Mouse (Mus musculus): ENCODE results near the gene Colgalt1. TPM values are rescaled to one million over a fixed set of nuclear protein-coding genes. Genes with fewer than 3 reads are reported as not detected.
A peak's percentile ranks its signal among the peaks of the same experiment; 100 is the strongest.

The Colgalt1 gene
- total and polyA plus RNA-seq, 3 experiments: 50.9 to 102 (median 59.0) TPM

- DNase-seq (ENCODE audit: low read depth, low spot score): peak; percentile 38
- H3K79me2 ChIP-seq (ENCODE audit: control insufficient read depth, insufficient read depth, low read length, poor library complexity): peaks cover 4% of the 10 kb centered on the region
- 0 out of 4 replicates have a peak, but pooled peaks cover 0 to 5% of the 10 kb centered on the region in 2 experiments for H3K4me1 ChIP-seq (ENCODE audit: control insufficient read depth in 1 of 2, insufficient read depth in 2 of 2, low read length in 2 of 2)
- no peaks in the 10 kb centered on the region for H3K27me3 ChIP-seq (ENCODE audit: control insufficient read depth in 1 of 2, insufficient read depth in 2 of 2, low read length in 2 of 2)
- no peak overlapping the region for H3K27ac ChIP-seq (ENCODE audit: control insufficient read depth, low read depth, low read length)
- no peaks in the 10 kb centered on the region for H3K9me3 ChIP-seq (replicated peaks; ENCODE audit: insufficient read depth, low read length)
- H3K36me3 ChIP-seq (ENCODE audit: control insufficient read depth in 1 of 2, insufficient read depth in 2 of 2, low read length in 2 of 2): no peaks in the 10 kb centered on the region
- H3K9ac ChIP-seq (ENCODE audit: control insufficient read depth, low read depth, low read length, poor library complexity, severe bottlenecking): no peak overlapping the region
- TF ChIP-seq MAX (IDR thresholded peaks at IDR 0.05; ENCODE audit: low read length) (no peak), RCOR1 (IDR thresholded peaks at IDR 0.05; ENCODE audit: low read depth, low read length) (no peak), CTCF (IDR thresholded peaks at IDR 0.05 in 2 of 3, conservative IDR thresholded peaks at IDR 0.05 in 1 of 3; ENCODE audit: control insufficient read depth in 1 of 3, insufficient read depth in 1 of 3, low read depth in 2 of 3, low read length in 3 of 3, poor library complexity in 1 of 3, severe bottlenecking in 1 of 3) (peak; percentile 52 to 69 (median 54)), SMC3 (IDR thresholded peaks at IDR 0.05; ENCODE audit: low read depth, low read length) (peak; percentile 33; the same call in 1 of the 2 replicates)
- H3K4me3 ChIP-seq (ENCODE audit: control insufficient read depth in 1 of 2, insufficient read depth in 1 of 2, low read depth in 2 of 2, low read length in 2 of 2): no peak overlapping the region
These were observed 23.9 kb upstream of the Colgalt1 start for GRCm38 (mm10) chr8:71586891-71587290.

DNA sequence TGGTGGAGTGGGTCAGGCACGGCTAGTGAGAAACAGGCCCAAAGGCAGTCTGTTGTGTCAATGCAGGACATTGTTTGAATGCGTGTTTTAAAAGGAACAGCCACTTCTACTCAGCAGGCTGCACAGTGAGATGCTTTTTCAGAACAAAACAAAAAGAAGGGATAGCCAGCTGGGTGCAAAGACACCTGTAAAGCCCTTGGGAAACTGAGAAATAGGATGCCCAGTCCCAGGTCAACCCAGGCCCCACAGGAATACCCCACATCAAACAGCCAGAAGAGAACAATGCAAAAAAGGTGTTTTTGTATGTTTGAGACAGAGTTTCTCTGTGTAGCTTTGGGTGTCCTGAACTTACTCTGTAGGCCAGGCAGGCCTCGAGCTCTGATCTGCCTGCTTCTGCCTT is 22.0 kb upstream of the Colgalt1 start:
- peaks cover 20% of the 10 kb centered on the region for H3K79me2 ChIP-seq (ENCODE audit: control insufficient read depth, insufficient read depth, low read length, poor library complexity)
- DNase-seq (ENCODE audit: low read depth, low spot score): no peak
- H3K4me3 ChIP-seq (ENCODE audit: control insufficient read depth in 1 of 2, insufficient read depth in 1 of 2, low read depth in 2 of 2, low read length in 2 of 2): no peak overlapping the region
- H3K27ac ChIP-seq (ENCODE audit: control insufficient read depth, low read depth, low read length): no peak overlapping the region
- no peak overlapping the region for H3K9ac ChIP-seq (ENCODE audit: control insufficient read depth, low read depth, low read length, poor library complexity, severe bottlenecking)
- peaks cover 0 to 7% of the 10 kb centered on the region in 2 experiments; a peak in 3 of 4 replicates for H3K36me3 ChIP-seq (ENCODE audit: control insufficient read depth in 1 of 2, insufficient read depth in 2 of 2, low read length in 2 of 2)
- TF ChIP-seq ZC3H11A (IDR thresholded peaks at IDR 0.05; ENCODE audit: low read depth, low read length) (no peak), POLR2AphosphoS5 (IDR thresholded peaks at IDR 0.05; ENCODE audit: borderline replicate concordance, low read depth, low read length) (no peak), ETS1 (IDR thresholded peaks at IDR 0.05; ENCODE audit: low read depth, low read length) (no peak), MAFK (IDR thresholded peaks at IDR 0.05; ENCODE audit: borderline replicate concordance, low read depth, low read length) (no peak), CHD1 (IDR thresholded peaks at IDR 0.05; ENCODE audit: low read depth, low read length) (no peak), ELF1 (IDR thresholded peaks at IDR 0.05; ENCODE audit: low read depth, low read length) (no peak), GABPA (IDR thresholded peaks at IDR 0.05; ENCODE audit: low read depth, low read length) (no peak), KAT2A (conservative IDR thresholded peaks at IDR 0.05; ENCODE audit: low read depth, low read length) (no peak), CTCF (IDR thresholded peaks at IDR 0.05 in 2 of 3, conservative IDR thresholded peaks at IDR 0.05 in 1 of 3; ENCODE audit: control insufficient read depth in 1 of 3, insufficient read depth in 1 of 3, low read depth in 2 of 3, low read length in 3 of 3, poor library complexity in 1 of 3, severe bottlenecking in 1 of 3) (no peak), GATA1 (IDR thresholded peaks at IDR 0.05; ENCODE audit: low read depth, low read length) (no peak), EP300 (IDR thresholded peaks at IDR 0.05; ENCODE audit: low read depth in 1 of 2, low read length in 2 of 2) (no peak), TCF12 (IDR thresholded peaks at IDR 0.05; ENCODE audit: low read depth, low read length) (no peak), NELFE (IDR thresholded peaks at IDR 0.05; ENCODE audit: low read depth, low read length) (no peak), RAD21 (IDR thresholded peaks at IDR 0.05; ENCODE audit: low read depth, low read length) (no peak), MAZ (IDR thresholded peaks at IDR 0.05; ENCODE audit: low read depth, low read length) (no peak), USF1 (IDR thresholded peaks at IDR 0.05; ENCODE audit: low read depth, low read length) (no peak), E2F4 (IDR thresholded peaks at IDR 0.05; ENCODE audit: borderline replicate concordance, low read depth, low read length) (no peak)
- H3K9me3 ChIP-seq (replicated peaks; ENCODE audit: insufficient read depth, low read length): no peaks in the 10 kb centered on the region
- no peaks in the 10 kb centered on the region for H3K27me3 ChIP-seq (ENCODE audit: control insufficient read depth in 1 of 2, insufficient read depth in 2 of 2, low read length in 2 of 2)
- peaks cover 2 to 13% of the 10 kb centered on the region in 2 experiments; a peak in 3 of 4 replicates for H3K4me1 ChIP-seq (ENCODE audit: control insufficient read depth in 1 of 2, insufficient read depth in 2 of 2, low read length in 2 of 2)
